Mouse (Mus musculus): ENCODE measurements around the gene Kpna1.

GRCm38 (mm10) chr16:36041625-36042020 lies 63.1 kb downstream of the Kpna1 start:
- TF ChIP-seq CTCF (IDR thresholded peaks at IDR 0.05; ENCODE audit: low read depth) (no peak), EP300 (optimal IDR thresholded peaks at IDR 0.05) (no peak)
